Mouse (Mus musculus) heart, embryonic 15.5 days (tissue): ENCODE measurements at regions not wholly inside any gene's neighbourhood (a gene's known extent, or its start where the extent isn't known, plus 50 kb on each side); places are given as distances from the start of the nearest gene placed in this dataset. TPM values are rescaled to one million over a fixed set of nuclear protein-coding genes. Genes with fewer than 3 reads are reported as not detected.

Source experiments
- ATAC-seq: fragments of 200-750 bp; cut with Nextera tagmentation; replicated peaks from 2 replicates; pipeline ENCODE4 v1.8.0; 2017; ENCODE audit warnings: low read depth, moderate TSS enrichment; ENCODE audit not compliant: insufficient number of reproducible peaks, insufficient read depth, low FRiP score
- H3K27ac ChIP-seq: fragments of 300-500 bp; sonication (generic); 2 replicates; pipeline ENCODE4 v1.5.1; 2015; ENCODE audit warnings: mild to moderate bottlenecking, inconsistent platforms
- H3K27me3 ChIP-seq: fragments of 300-500 bp; sonication (generic); 2 replicates; pipeline ENCODE4 v1.6.1; 2015; ENCODE audit warnings: inconsistent platforms
- H3K36me3 ChIP-seq: fragments of 300-500 bp; sonication (generic); 2 replicates; pipeline ENCODE4 v1.6.1; 2015; ENCODE audit warnings: mild to moderate bottlenecking, inconsistent platforms
- H3K4me1 ChIP-seq: fragments of 300-500 bp; sonication (generic); replicated peaks from 2 replicates; pipeline ENCODE4 v1.6.1; 2015; ENCODE audit warnings: inconsistent platforms
- H3K4me2 ChIP-seq: fragments of 300-500 bp; sonication (generic); 2 replicates; pipeline ENCODE4 v1.6.1; 2015; ENCODE audit warnings: inconsistent platforms, mild to moderate bottlenecking, moderate library complexity
- H3K4me3 ChIP-seq: fragments of 300-500 bp; sonication (generic); 2 replicates; pipeline ENCODE4 v1.5.1; 2015; ENCODE audit warnings: mild to moderate bottlenecking, inconsistent platforms
- H3K9ac ChIP-seq: fragments of 300-500 bp; sonication (generic); 2 replicates; pipeline ENCODE4 v1.6.1; 2015; ENCODE audit warnings: mild to moderate bottlenecking, inconsistent platforms
- H3K9me3 ChIP-seq: fragments of 300-500 bp; sonication (generic); replicated peaks from 2 replicates; pipeline ENCODE4 v1.6.1; 2016; ENCODE audit warnings: inconsistent platforms
- WGBS: fragments of 180-500 bp; shearing (Covaris S2); methylation state at CpG from one replicate; pipeline ENCODE4 v1.1.7; 2015; ENCODE audit warnings: mixed read lengths; 5-methylcytosine and 5-hydroxymethylcytosine counted together
- microRNA-seq: library from miRNA; unstranded; fragments of <30 nt; microRNA quantifications from one replicate; pipeline ENCODE4, GENCODE M21; 2016

DNA sequence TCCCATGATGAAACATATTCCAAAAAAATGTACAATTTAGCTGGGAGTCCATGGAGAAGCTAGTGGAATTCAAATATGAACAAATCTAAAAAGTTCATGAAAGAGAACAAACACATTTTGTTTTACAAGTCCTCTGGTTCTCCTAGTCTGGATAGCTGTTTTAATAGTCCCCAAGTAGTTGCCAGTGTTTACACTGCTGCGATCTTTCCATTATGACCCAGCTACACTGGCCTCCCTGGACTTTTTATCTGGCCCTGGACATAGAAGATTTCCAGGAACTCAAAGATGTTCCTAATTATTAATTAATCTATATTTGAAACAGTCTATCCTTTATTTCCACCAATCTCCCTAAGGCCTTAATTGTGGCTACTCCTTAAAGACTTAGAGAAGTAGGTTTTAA lies 232.1 kb downstream of the Atp6ap1l start:
- Histone ChIP-seq H3K4me3 (no peak overlapping the region), H3K36me3 (no peaks in the 10 kb centered on the region), H3K27ac (no peak overlapping the region), H3K27me3 (no peaks in the 10 kb centered on the region), H3K4me2 (no peak overlapping the region), H3K9me3 (no peaks in the 10 kb centered on the region), H3K9ac (no peak overlapping the region), H3K4me1 (no peaks in the 10 kb centered on the region)
- no peak for ATAC-seq
- 80% methylated on average over 1 of the region's 1 CpGs for WGBS

DNA sequence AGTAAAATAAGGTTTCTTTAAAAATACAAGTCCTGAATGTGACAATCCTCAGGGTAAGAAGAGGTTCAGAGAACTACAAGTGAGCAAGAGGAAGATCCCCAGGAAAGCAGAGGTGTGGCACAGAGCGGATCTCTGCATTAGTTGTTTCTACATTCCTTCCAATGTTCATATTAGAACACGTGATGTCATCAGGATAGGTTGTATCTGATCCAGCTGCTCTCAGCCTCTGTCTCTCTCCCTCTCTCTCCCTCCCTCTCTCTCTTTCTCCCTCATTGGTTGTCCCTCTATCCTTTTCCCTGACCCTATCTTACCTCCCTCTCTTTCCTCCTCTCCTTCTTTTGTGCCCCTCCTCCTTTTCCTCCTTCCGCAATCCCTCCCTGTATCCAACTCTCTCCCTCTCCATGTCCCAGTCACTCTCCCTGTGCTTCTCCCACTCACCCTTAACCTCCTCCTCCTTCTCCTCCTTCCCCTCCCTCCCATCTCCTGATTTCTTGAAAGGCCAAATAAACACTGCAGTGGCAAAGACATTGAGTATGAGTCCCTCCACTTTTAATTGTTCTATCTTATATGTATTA lies 243.5 kb downstream of the Atp6ap1l start:
- no peak overlapping the region for H3K27ac ChIP-seq
- no peak overlapping the region for H3K9ac ChIP-seq
- no peaks in the 10 kb centered on the region for H3K9me3 ChIP-seq
- H3K4me3 ChIP-seq: no peak overlapping the region
- H3K36me3 ChIP-seq: no peaks in the 10 kb centered on the region
- ATAC-seq: no peak
- no peaks in the 10 kb centered on the region for H3K27me3 ChIP-seq
- H3K4me1 ChIP-seq: no peaks in the 10 kb centered on the region
- H3K4me2 ChIP-seq: no peak overlapping the region
- 74% methylated on average over 3 of the region's 3 CpGs for WGBS

DNA sequence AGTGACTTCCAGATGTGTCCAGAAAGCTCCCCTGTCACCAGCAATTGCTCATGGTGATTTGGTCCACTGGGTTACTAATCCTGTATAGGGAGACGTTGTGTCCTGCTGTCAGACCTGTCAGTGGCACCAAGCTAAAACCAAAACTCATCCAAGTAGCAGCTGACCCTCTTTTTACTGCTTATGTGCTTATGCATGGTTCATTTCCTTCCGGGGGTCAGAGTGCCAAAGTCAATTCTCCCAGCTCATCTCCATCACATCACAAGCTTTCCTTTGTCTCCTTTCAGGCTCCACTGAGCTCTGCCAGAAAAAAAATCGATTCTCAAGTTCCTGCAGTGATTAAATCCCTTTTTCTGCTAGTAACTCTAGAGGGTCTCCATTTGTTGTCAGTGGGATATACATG lies 244.2 kb downstream of the Atp6ap1l start:
- no peaks in the 10 kb centered on the region for H3K27me3 ChIP-seq
- WGBS: 30% methylated on average over 3 of the region's 3 CpGs

DNA sequence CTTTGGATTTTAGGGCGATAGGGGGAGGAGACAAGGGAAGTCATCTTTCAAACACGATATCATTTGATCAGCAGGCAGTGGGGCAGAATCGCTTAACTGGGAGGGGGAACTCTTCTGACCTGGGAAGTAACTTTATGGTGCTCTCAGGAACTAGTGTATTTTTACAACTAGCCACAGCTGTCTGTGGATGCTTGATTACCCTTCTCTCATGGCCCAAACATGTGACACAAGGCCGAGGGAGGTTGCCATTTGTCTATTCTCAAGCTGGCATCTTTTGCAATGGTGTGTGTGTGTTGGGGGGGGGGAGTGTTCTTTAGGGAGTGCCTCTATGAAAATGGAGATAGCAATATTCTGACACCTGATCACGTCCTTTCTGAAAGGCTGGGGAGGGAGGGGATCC lies 246.1 kb downstream of the Atp6ap1l start:
- no peak for ATAC-seq

More for the DNA sequence above, 244.2 kb downstream of the Atp6ap1l start:
- Histone ChIP-seq H3K9ac (no peak overlapping the region), H3K36me3 (no peaks in the 10 kb centered on the region), H3K9me3 (no peaks in the 10 kb centered on the region), H3K27ac (no peak overlapping the region), H3K4me3 (no peak overlapping the region), H3K4me1 (no peaks in the 10 kb centered on the region), H3K4me2 (no peak overlapping the region)
- ATAC-seq: no peak

DNA sequence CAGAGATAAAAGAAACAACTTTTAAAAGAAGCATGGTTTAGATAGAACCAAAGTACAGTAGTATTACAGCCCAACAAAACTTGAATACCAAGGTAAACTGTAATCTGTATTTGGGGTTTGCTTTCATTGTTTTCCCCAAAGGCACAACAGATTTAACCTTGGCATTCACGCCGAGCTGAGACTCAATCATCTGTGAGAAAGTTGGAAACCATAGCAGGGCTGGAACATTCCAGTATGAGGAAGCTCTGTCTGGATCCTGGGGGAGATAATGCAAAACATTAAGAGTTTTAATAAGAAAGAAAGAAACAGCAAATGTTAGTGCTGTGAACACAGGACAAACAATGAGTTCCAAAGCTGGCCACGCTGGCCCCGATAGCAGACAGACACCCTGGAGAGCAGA lies 258.8 kb downstream of the Atp6ap1l start:
- 55% methylated on average over 4 of the region's 4 CpGs for WGBS
- H3K27me3 ChIP-seq: no peaks in the 10 kb centered on the region
- H3K27ac ChIP-seq: no peak overlapping the region
- H3K4me3 ChIP-seq: no peak overlapping the region
- no peak for ATAC-seq
- no peaks in the 10 kb centered on the region for H3K9me3 ChIP-seq
- no peak overlapping the region for H3K9ac ChIP-seq
- no peak overlapping the region for H3K4me2 ChIP-seq
- no peaks in the 10 kb centered on the region for H3K4me1 ChIP-seq
- H3K36me3 ChIP-seq: no peaks in the 10 kb centered on the region

More for the DNA sequence above, 246.1 kb downstream of the Atp6ap1l start:
- no peak overlapping the region for H3K9ac ChIP-seq
- H3K4me1 ChIP-seq: no peaks in the 10 kb centered on the region
- no peaks in the 10 kb centered on the region for H3K36me3 ChIP-seq
- H3K4me2 ChIP-seq: no peak overlapping the region
- 76% methylated on average over 5 of the region's 5 CpGs for WGBS
- no peaks in the 10 kb centered on the region for H3K9me3 ChIP-seq
- no peak overlapping the region for H3K4me3 ChIP-seq
- H3K27ac ChIP-seq: no peak overlapping the region
- no peaks in the 10 kb centered on the region for H3K27me3 ChIP-seq

DNA sequence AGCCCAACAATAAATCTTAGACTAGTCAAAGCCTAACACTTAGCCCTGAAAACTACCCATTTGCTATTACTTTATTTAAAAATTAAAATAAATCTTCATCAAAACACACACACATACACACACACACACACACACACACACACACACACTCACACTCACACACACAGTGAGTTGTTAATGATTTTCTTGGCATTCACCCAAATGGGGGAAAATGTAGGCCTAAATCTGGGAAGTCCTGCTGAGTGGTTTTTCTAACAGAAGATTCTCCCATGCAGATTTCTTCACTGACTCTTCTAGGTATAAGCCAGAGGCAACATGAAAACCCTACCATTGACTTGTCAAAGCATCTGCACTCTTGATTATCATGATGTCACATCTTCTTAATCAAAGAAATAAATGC lies 260.9 kb downstream of the Atp6ap1l start:
- Histone ChIP-seq H3K9ac (no peak overlapping the region), H3K27ac (no peak overlapping the region), H3K9me3 (no peaks in the 10 kb centered on the region), H3K4me1 (no peaks in the 10 kb centered on the region), H3K27me3 (no peaks in the 10 kb centered on the region), H3K36me3 (no peaks in the 10 kb centered on the region), H3K4me2 (no peak overlapping the region), H3K4me3 (no peak overlapping the region)
- no peak for ATAC-seq

DNA sequence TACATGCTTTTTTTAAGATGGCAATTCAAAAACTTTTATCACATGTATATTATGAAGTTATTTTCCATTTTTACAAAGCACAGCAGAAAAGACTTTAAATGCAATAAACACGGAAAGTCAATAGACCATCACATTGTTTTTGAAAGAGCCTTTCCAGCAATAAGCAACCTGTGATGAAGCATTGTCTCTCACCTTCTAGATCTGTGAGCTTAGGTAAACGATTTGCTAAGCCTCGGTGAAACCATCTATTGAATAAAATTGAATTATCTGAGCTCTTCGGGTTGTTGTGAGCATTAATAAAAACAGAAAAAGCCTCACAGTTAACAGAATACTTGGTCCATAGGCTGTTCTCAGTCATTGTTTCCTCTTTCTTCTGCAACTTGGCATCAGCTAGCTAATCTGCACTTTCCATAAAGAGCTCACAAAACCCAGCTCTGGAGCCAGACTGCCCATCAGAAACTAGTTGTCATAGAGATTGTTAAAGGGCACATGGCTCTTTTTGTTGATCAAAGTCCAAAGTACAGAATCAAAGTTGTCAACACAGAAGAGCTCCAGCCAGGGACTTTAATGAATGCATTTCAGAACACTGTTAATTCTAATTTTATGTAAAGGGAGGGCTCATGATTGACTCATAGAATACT lies 261.5 kb downstream of the Atp6ap1l start:
- Histone ChIP-seq H3K4me1 (no peaks in the 10 kb centered on the region), H3K36me3 (no peaks in the 10 kb centered on the region), H3K4me2 (no peak overlapping the region), H3K9ac (no peak overlapping the region), H3K9me3 (no peaks in the 10 kb centered on the region), H3K27ac (no peak overlapping the region), H3K27me3 (no peaks in the 10 kb centered on the region), H3K4me3 (no peak overlapping the region)
- 67% methylated on average over 4 of the region's 4 CpGs for WGBS
- no peak for ATAC-seq

DNA sequence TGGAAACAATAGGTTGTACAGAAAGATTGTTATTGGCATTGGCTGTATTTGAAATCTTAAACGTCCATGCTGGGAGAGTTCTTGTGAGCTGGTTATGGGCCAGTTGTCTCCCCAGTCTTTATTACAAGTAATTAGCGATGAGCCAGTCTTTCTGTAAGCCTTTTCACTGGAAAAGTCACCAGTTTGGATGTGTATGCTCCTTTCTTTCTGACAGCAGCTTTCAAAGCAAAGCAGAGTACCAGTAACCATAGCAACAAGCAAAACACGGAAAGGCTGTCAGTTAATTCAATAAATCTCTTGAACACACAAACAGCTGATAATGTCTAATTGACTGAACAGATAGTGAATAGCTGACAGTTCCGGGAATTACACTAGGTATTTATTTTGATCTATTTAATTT lies 262.0 kb downstream of the Atp6ap1l start:
- H3K4me1 ChIP-seq: no peaks in the 10 kb centered on the region
- H3K9ac ChIP-seq: no peak overlapping the region
- WGBS: 51% methylated on average over 4 of the region's 4 CpGs
- H3K36me3 ChIP-seq: no peaks in the 10 kb centered on the region
- H3K27ac ChIP-seq: no peak overlapping the region
- H3K4me3 ChIP-seq: no peak overlapping the region
- no peaks in the 10 kb centered on the region for H3K9me3 ChIP-seq
- no peaks in the 10 kb centered on the region for H3K27me3 ChIP-seq
- no peak for ATAC-seq
- no peak overlapping the region for H3K4me2 ChIP-seq

DNA sequence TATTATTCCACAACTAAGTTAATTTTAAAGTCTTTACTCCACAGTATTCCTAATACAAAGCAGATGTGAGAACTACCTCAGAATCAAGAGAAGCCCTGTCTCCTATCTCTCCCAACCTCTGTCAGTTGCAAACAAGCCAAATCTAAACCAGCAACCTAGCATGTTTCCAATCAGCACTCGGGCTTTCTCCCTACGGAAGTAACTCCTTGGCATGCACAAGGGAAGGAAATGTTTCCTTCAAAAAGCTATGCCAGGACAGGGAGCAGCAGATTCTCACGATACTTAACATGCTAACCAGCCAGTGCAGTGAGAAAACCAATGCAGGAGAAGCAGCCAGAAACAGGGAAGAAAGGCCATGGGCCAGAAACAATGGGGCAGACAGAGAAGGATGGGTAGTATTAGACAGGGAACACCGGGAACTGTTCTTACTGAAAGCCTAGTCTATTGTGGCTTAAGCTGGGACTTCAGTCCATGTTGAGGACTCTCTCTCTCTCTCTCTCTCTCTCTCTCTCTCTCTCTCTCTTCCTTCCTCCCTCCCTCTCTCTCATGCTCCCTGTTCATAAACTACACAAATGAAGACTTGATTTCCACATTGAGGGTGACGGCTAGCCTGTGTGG lies 262.8 kb downstream of the Atp6ap1l start:
- Histone ChIP-seq H3K4me2 (no peak overlapping the region), H3K27ac (no peak overlapping the region), H3K27me3 (no peaks in the 10 kb centered on the region), H3K9me3 (no peaks in the 10 kb centered on the region), H3K9ac (no peak overlapping the region), H3K36me3 (no peaks in the 10 kb centered on the region), H3K4me3 (no peak overlapping the region), H3K4me1 (no peaks in the 10 kb centered on the region)
- 48% methylated on average over 5 of the region's 5 CpGs for WGBS
- ATAC-seq: no peak

Small RNAs in the stretch of these regions (microRNA-seq; reads per million reads assigned to microRNA genes)
- not detected for gene Gm44338
